Mouse (Mus musculus): ENCODE results near the gene 4932438A13Rik. TPM values are rescaled to one million over a fixed set of nuclear protein-coding genes. Genes with fewer than 3 reads are reported as not detected.

The 4932438A13Rik gene
- polyA plus RNA-seq, 1 experiment, result 4.3 TPM

DNA sequence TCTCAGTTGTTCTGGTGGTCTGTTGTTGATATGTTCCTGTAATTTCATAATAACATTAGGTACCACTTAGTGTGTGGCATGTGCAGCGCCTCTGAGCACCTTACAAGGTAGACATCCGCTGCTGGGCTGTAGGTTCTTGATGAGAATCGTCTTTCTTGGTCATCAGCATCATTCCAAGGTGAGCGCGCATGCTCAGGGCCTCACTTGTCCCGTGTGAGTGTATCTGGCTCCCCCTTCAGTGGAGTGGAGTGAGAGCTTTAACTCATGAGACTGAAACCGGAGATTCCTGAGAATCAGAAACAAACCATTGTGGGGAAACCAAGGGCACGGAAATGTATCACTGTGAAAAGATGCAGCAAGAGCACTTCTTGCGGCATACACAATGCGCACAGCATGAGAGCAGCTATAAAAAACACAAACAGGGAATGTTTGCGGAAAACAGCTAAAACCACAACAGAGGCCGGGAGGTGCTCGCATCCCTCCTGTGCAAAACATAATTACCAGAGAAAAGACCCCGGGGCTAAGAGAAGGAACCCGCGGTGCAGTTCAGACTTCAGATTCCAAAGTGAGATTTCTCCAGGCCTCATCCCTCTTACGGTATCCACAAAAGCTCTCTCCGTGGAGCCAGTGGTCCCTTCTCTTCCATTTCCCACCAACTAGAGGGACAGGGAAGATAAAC lies 27.2 kb upstream of the 4932438A13Rik start:
- H3ac ChIP-seq (ENCODE audit: control insufficient read depth, insufficient read length), result no peak overlapping the region
- no peak overlapping the region for H3K4me2 ChIP-seq (ENCODE audit: low read depth)
- H3K79me2 ChIP-seq (ENCODE audit: control insufficient read depth, insufficient read depth), result no peaks in the 10 kb centered on the region
- no peak overlapping the region for H3K4me3 ChIP-seq
- TF ChIP-seq POLR2AphosphoS2 (IDR thresholded peaks at IDR 0.05; ENCODE audit: insufficient read length, low read depth) (no peak), E2F4 (IDR thresholded peaks at IDR 0.05; ENCODE audit: insufficient read depth) (no peak), CEBPB (IDR thresholded peaks at IDR 0.05; ENCODE audit: insufficient read depth, poor library complexity, severe bottlenecking) (no peak), USF1 (IDR thresholded peaks at IDR 0.05; ENCODE audit: low read depth) (no peak), MYOD1 (IDR thresholded peaks at IDR 0.05; ENCODE audit: control insufficient read depth in 1 of 3, insufficient read length in 2 of 3, low read depth in 2 of 3) (no peak), POLR2A (IDR thresholded peaks at IDR 0.05; ENCODE audit: insufficient read length, low read depth) (no peak), TCF3 (IDR thresholded peaks at IDR 0.05; ENCODE audit: insufficient read length, low read depth) (no peak), TCF12 (IDR thresholded peaks at IDR 0.05; ENCODE audit: insufficient read depth, poor library complexity, severe bottlenecking) (no peak), SRF (IDR thresholded peaks at IDR 0.05; ENCODE audit: control insufficient read depth, insufficient read length, low read depth) (no peak), REST (IDR thresholded peaks at IDR 0.05; ENCODE audit: insufficient read depth, insufficient read length) (no peak), MYOG (IDR thresholded peaks at IDR 0.05; ENCODE audit: control insufficient read depth in 1 of 3, insufficient read depth in 1 of 3, insufficient read length in 2 of 3, low read depth in 2 of 3) (no peak), MAX (IDR thresholded peaks at IDR 0.05; ENCODE audit: low read depth) (no peak)
- H3K27me3 ChIP-seq (ENCODE audit: control insufficient read depth, insufficient read depth, insufficient read length), result no peaks in the 10 kb centered on the region
- H3K36me3 ChIP-seq (ENCODE audit: control insufficient read depth, insufficient read depth), result no peaks in the 10 kb centered on the region

- Histone ChIP-seq H3K36me3 (ENCODE audit: control insufficient read depth, insufficient read depth) (no peaks in the 10 kb centered on the region), H3K79me2 (ENCODE audit: control insufficient read depth, insufficient read depth) (no peaks in the 10 kb centered on the region), H3K27me3 (ENCODE audit: control insufficient read depth, insufficient read depth, insufficient read length) (no peaks in the 10 kb centered on the region), H3K4me3 (no peak overlapping the region), H3K4me2 (ENCODE audit: low read depth) (no peak overlapping the region), H3ac (ENCODE audit: control insufficient read depth, insufficient read length) (no peak overlapping the region)
- TF ChIP-seq TCF12 (IDR thresholded peaks at IDR 0.05; ENCODE audit: insufficient read depth, poor library complexity, severe bottlenecking), result no peak
- TF ChIP-seq POLR2A (IDR thresholded peaks at IDR 0.05; ENCODE audit: insufficient read length, low read depth), result no peak
- TF ChIP-seq USF1 (IDR thresholded peaks at IDR 0.05; ENCODE audit: low read depth), result no peak
Observed at GRCm38 (mm10) chr3:36836833-36837232, 26.1 kb upstream of the 4932438A13Rik start.

- no peak overlapping the region for H3K4me3 ChIP-seq
- H3K36me3 ChIP-seq (ENCODE audit: control insufficient read depth, insufficient read depth), result no peaks in the 10 kb centered on the region
- no peak overlapping the region for H3ac ChIP-seq (ENCODE audit: control insufficient read depth, insufficient read length)
- H3K4me2 ChIP-seq (ENCODE audit: low read depth), result peak overlapping the region; percentile 46
- no peak for TF ChIP-seq MAX (IDR thresholded peaks at IDR 0.05; ENCODE audit: low read depth)
- TF ChIP-seq TCF12 (IDR thresholded peaks at IDR 0.05; ENCODE audit: insufficient read depth, poor library complexity, severe bottlenecking), result no peak
- TF ChIP-seq MYOG (IDR thresholded peaks at IDR 0.05; ENCODE audit: control insufficient read depth in 1 of 3, insufficient read depth in 1 of 3, insufficient read length in 2 of 3, low read depth in 2 of 3), result no peak
- TF ChIP-seq CEBPB (IDR thresholded peaks at IDR 0.05; ENCODE audit: insufficient read depth, poor library complexity, severe bottlenecking), result no peak
- TF ChIP-seq REST (IDR thresholded peaks at IDR 0.05; ENCODE audit: insufficient read depth, insufficient read length), result no peak
- TF ChIP-seq USF1 (IDR thresholded peaks at IDR 0.05; ENCODE audit: low read depth), result no peak
- TF ChIP-seq TCF3 (IDR thresholded peaks at IDR 0.05; ENCODE audit: insufficient read length, low read depth), result no peak
- no peak for TF ChIP-seq MYOD1 (IDR thresholded peaks at IDR 0.05; ENCODE audit: control insufficient read depth in 1 of 3, insufficient read length in 2 of 3, low read depth in 2 of 3)
- TF ChIP-seq SRF (IDR thresholded peaks at IDR 0.05; ENCODE audit: control insufficient read depth, insufficient read length, low read depth), result no peak
- TF ChIP-seq E2F4 (IDR thresholded peaks at IDR 0.05; ENCODE audit: insufficient read depth), result no peak
- no peak for TF ChIP-seq POLR2AphosphoS2 (IDR thresholded peaks at IDR 0.05; ENCODE audit: insufficient read length, low read depth)
- TF ChIP-seq POLR2A (IDR thresholded peaks at IDR 0.05; ENCODE audit: insufficient read length, low read depth), result no peak
- H3K27me3 ChIP-seq (ENCODE audit: control insufficient read depth, insufficient read depth, insufficient read length), result no peaks in the 10 kb centered on the region
- no peaks in the 10 kb centered on the region for H3K79me2 ChIP-seq (ENCODE audit: control insufficient read depth, insufficient read depth)
Observed at GRCm38 (mm10) chr3:36840650-36841555, 22.0 kb upstream of the 4932438A13Rik start.

DNA sequence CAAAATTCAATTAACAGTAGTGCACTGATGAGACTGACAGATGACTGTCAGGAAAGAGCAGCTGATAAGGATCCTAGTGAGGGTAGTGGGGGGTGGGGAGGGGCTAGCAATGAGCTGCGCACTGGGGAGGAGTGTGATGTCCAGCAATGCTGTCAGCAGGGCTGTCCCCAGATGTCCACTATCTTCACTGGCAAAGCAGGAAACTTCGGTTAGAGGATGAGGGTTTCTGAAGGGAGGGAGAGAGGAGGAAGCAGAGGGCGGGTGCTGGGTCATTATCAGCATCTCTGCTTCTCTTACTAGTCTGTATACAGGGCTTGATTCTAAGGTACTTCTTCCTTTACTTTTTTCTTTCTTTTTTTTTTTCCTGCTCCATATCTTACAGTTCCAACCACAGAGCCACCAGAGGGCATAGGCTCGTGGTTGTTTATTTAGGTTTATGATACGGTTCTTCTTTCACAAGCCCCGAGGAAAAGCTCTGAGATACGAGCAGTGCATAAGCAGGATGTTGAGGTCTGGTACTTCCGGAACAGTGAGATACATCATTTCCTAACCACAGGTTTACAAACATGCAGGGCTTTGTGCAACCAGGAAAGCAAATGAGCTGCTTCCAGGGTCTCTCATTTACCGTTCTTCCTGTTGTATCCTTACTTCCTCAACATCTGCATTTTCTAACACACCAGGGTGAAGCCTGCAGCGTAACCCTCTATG lies 9.0 kb upstream of the 4932438A13Rik start:
- Histone ChIP-seq H3K27me3 (ENCODE audit: control insufficient read depth, insufficient read depth, insufficient read length) (no peaks in the 10 kb centered on the region), H3K36me3 (ENCODE audit: control insufficient read depth, insufficient read depth) (no peaks in the 10 kb centered on the region), H3K4me2 (ENCODE audit: low read depth) (peak overlapping the region; percentile 28), H3ac (ENCODE audit: control insufficient read depth, insufficient read length) (no peak overlapping the region), H3K79me2 (ENCODE audit: control insufficient read depth, insufficient read depth) (no peaks in the 10 kb centered on the region), H3K4me3 (no peak overlapping the region)
- TF ChIP-seq USF1 (IDR thresholded peaks at IDR 0.05; ENCODE audit: low read depth) (no peak), TCF3 (IDR thresholded peaks at IDR 0.05; ENCODE audit: insufficient read length, low read depth) (no peak), MYOD1 (IDR thresholded peaks at IDR 0.05; ENCODE audit: control insufficient read depth in 1 of 3, insufficient read length in 2 of 3, low read depth in 2 of 3) (no peak), REST (IDR thresholded peaks at IDR 0.05; ENCODE audit: insufficient read depth, insufficient read length) (no peak), MAX (IDR thresholded peaks at IDR 0.05; ENCODE audit: low read depth) (no peak), CEBPB (IDR thresholded peaks at IDR 0.05; ENCODE audit: insufficient read depth, poor library complexity, severe bottlenecking) (no peak), TCF12 (IDR thresholded peaks at IDR 0.05; ENCODE audit: insufficient read depth, poor library complexity, severe bottlenecking) (no peak), POLR2A (IDR thresholded peaks at IDR 0.05; ENCODE audit: insufficient read length, low read depth) (no peak), SRF (IDR thresholded peaks at IDR 0.05; ENCODE audit: control insufficient read depth, insufficient read length, low read depth) (no peak), E2F4 (IDR thresholded peaks at IDR 0.05; ENCODE audit: insufficient read depth) (no peak), MYOG (IDR thresholded peaks at IDR 0.05; ENCODE audit: control insufficient read depth in 1 of 3, insufficient read depth in 1 of 3, insufficient read length in 2 of 3, low read depth in 2 of 3) (no peak), POLR2AphosphoS2 (IDR thresholded peaks at IDR 0.05; ENCODE audit: insufficient read length, low read depth) (no peak)

Measured in myocyte (in vitro differentiated cells).